In genomic region chr5:140790392-140790791, GRCm38 (mm10) we compare ENCODE assay signal across 8 mouse cellular contexts. TPM values are rescaled to one million over a fixed set of nuclear protein-coding genes. Genes with fewer than 3 reads are reported as not detected.
DNase-seq lines count a peak whose midpoint lies in the region; ATAC-seq lines count a peak whose summit lies in the region.

No protein-coding gene starts in this region.

- 37% methylated on average over 2 of the region's 2 CpGs for WGBS in kidney, embryonic 15.5 days
- 56% methylated on average over 2 of the region's 2 CpGs for WGBS in midbrain, embryonic 15.5 days

- H3K36me3 ChIP-seq in kidney, embryonic 15.5 days = peaks cover 2% of the 10 kb centered on the region
- H3K36me3 ChIP-seq in midbrain, embryonic 15.5 days (replicated peaks) = no peaks in the 10 kb centered on the region

- H3K9me3 ChIP-seq in kidney, embryonic 15.5 days (replicated peaks) = no peaks in the 10 kb centered on the region
- H3K9me3 ChIP-seq in midbrain, embryonic 15.5 days = no peaks in the 10 kb centered on the region

- peak overlapping the region; percentile 93 for H3K27ac ChIP-seq in kidney, embryonic 15.5 days
- H3K27ac ChIP-seq in brown adipose tissue, adult 24 weeks (replicated peaks; ENCODE audit: low read depth, low read length) = peak overlapping the region; percentile 49
- H3K27ac ChIP-seq in midbrain, embryonic 15.5 days = peak overlapping the region; percentile 89

- H3K4me3 ChIP-seq in kidney, embryonic 15.5 days (replicated peaks) = no peak overlapping the region
- H3K4me3 ChIP-seq in brown adipose tissue, adult 24 weeks (ENCODE audit: insufficient read depth, low read depth, low read length) = no peak overlapping the region
- H3K4me3 ChIP-seq in midbrain, embryonic 15.5 days = no peak overlapping the region

- H3K4me1 ChIP-seq in kidney, embryonic 15.5 days = peaks cover 76% of the 10 kb centered on the region
- peaks cover 50% of the 10 kb centered on the region for H3K4me1 ChIP-seq in brown adipose tissue, adult 24 weeks (ENCODE audit: control insufficient read depth, insufficient read depth, insufficient read length, low read length)
- H3K4me1 ChIP-seq in midbrain, embryonic 15.5 days = peaks cover 43% of the 10 kb centered on the region

- no peak overlapping the region for H3K9ac ChIP-seq in kidney, embryonic 15.5 days
- H3K9ac ChIP-seq in midbrain, embryonic 15.5 days = no peak overlapping the region

- no peak for ATAC-seq in kidney, embryonic 15.5 days (replicated peaks; ENCODE audit: low FRiP score)
- no peak for ATAC-seq in midbrain, embryonic 15.5 days (replicated peaks)

- H3K27me3 ChIP-seq in kidney, embryonic 15.5 days = no peaks in the 10 kb centered on the region
- no peaks in the 10 kb centered on the region for H3K27me3 ChIP-seq in midbrain, embryonic 15.5 days (replicated peaks)

- no peak for DNase-seq in kidney, adult 11 months
- DNase-seq in induced T-regulatory cell, adult 2 months (ENCODE audit: low read depth) = peak; percentile 18
- no peak for DNase-seq in gastrocnemius, adult 18-20 months (ENCODE audit: low spot score)
- DNase-seq in urinary bladder, postnatal 4 days (ENCODE audit: low spot score in 2 of 2) = no peak
- DNase-seq in spleen, postnatal 4 days (ENCODE audit: low spot score in 2 of 2) = no peak

- no peak overlapping the region for H3K4me2 ChIP-seq in kidney, embryonic 15.5 days
- no peak overlapping the region for H3K4me2 ChIP-seq in midbrain, embryonic 15.5 days

RNA-seq across cellular contexts. Expression of gene Gna12, which starts 39.8 kb away (rescaled TPM):
- 15.9 and 16.1 TPM in 2 replicates for polyA plus RNA-seq in kidney, embryonic 15.5 days (2015; fragmentation: Nextera tagmentation; extraction: Ambion mirVana)
- polyA plus RNA-seq in brown adipose tissue, adult 24 weeks (2012; ENCODE audit: insufficient read depth, insufficient read length, missing spikeins) = 44.5 and 61.4 TPM in 2 replicates
- 49.8 and 63.1 TPM in 2 replicates for polyA plus RNA-seq in midbrain, embryonic 15.5 days (2015; fragmentation: Nextera tagmentation; extraction: Ambion mirVana)
- 10 to 100 TPM; 21.7 to 24.4 TPM for total RNA-seq in gastrocnemius, adult 18-20 months (2021)
